Mouse (Mus musculus) liver, postnatal 0 days (tissue): ENCODE measurements around the gene 3110082I17Rik.

ENCODE experiments used
- CTCF ChIP-seq: sonication (generic); IDR thresholded peaks from 2 replicates; pipeline ENCODE4 v1.5.1; 2016; ENCODE audit warnings: antibody characterized with exemption, low read depth
- EP300 ChIP-seq: IDR thresholded peaks from 2 replicates; pipeline ENCODE4 v1.6.1; 2016; ENCODE audit warnings: antibody characterized with exemption, low read depth, mild to moderate bottlenecking

DNA sequence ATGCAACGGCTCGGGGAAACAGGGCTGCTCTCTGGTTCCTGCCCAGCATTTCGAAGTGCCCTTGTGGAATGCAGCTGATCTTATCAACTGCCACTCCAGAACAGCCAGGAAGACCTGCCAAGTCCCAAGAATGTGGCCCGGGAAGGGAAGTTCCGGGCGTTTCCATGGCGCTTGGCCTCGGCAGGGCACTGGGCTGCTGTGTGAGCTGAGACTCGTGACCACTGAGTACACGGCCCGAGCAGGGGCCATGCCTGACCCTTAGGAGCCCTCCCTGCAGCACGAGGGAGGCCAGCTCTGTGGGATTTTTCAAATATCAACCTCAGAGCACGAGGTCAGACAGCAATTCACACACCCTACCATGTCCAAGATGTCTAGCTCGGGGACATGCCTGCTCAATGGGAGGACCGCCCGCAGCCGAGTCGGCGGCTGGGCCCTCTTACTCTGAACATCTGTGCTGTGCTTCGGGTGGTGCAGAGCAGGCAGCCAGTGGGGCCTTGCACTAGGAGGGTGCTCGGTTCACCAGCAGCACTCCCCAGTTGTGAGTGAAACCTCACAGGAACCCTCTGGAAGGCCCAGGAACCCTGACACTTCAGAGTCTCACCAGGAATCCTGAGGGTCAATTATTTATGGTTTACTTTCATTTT, 81.2 kb downstream of the 3110082I17Rik start:
- TF ChIP-seq EP300, result no peak
- no peak for TF ChIP-seq CTCF
